13 mouse cellular contexts compared by ENCODE assay signal in genomic region chr2:45629616-45630015, GRCm38 (mm10).
"Had no signal": no experiment of that assay in that cellular context is flagged by ENCODE, and none has a peak within 500 bp of the region (broad histone marks: within the 10 kb centered on the region; RNA-seq: fewer than 3 reads in every experiment).

No protein-coding gene starts in this region.

- H3K27ac ChIP-seq: left cerebral cortex, adult 2 months; liver, embryonic 13.5 days; neural tube, embryonic 12.5 days; stomach, embryonic 15.5 days had no signal

- H3K9ac ChIP-seq: liver, embryonic 13.5 days; liver, postnatal 0 days; neural tube, embryonic 12.5 days; stomach, embryonic 15.5 days had no signal

- H3K4me3 ChIP-seq: left cerebral cortex, adult 2 months; liver, embryonic 13.5 days; neural tube, embryonic 12.5 days; stomach, embryonic 15.5 days had no signal

- H3K4me1 ChIP-seq: liver, embryonic 13.5 days; neural tube, embryonic 12.5 days; stomach, embryonic 15.5 days had no signal

- ATAC-seq: intestine, postnatal 0 days; liver, postnatal 0 days had no signal

- DNase-seq: kidney, adult 8-10 months; kidney, postnatal 4 days; liver; liver, embryonic 13.5 days; liver, postnatal 0 days; lung, postnatal 36 days; right cerebral cortex, postnatal 14 days; thymus, adult 2 months; thymus, postnatal 25 days had no signal

- H3K4me2 ChIP-seq: liver, embryonic 13.5 days; neural tube, embryonic 12.5 days; stomach, embryonic 15.5 days had no signal

- H3K9me3 ChIP-seq: liver, embryonic 13.5 days; neural tube, embryonic 12.5 days; stomach, embryonic 15.5 days had no signal

- H3K27me3 ChIP-seq: liver, embryonic 13.5 days; neural tube, embryonic 12.5 days; stomach, embryonic 15.5 days had no signal

- H3K36me3 ChIP-seq: liver, embryonic 13.5 days; neural tube, embryonic 12.5 days; stomach, embryonic 15.5 days had no signal
